Mouse (Mus musculus) kidney, adult 8-10 months (tissue): ENCODE results near the gene Fbxl17.
A peak's percentile ranks its signal among the peaks of the same experiment; 100 is the strongest.

ENCODE experiments used
- DNase-seq, 2 experiments: peaks; one replicate each; pipeline ENCODE4 v3.0.0; 2022

The Fbxl17 gene

GRCm38 (mm10) chr17:63499636-63500155 is at the start of gene Fbxl17:
Gene Fbxl17 (minus strand): TSS chr17:63500017.
- DNase-seq, result peak; percentile 52 to 61

GRCm38 (mm10) chr17:63547465-63547864 is 47.6 kb upstream of the Fbxl17 start:
- DNase-seq, result no peak

- no peak for DNase-seq
Observed at GRCm38 (mm10) chr17:63534576-63535265, 34.9 kb upstream of the Fbxl17 start.

GRCm38 (mm10) chr17:63533074-63533836 is 33.4 kb upstream of the Fbxl17 start:
- no peak for DNase-seq

GRCm38 (mm10) chr17:63529476-63529875 is 29.7 kb upstream of the Fbxl17 start:
- DNase-seq, result no peak

GRCm38 (mm10) chr17:63520691-63521090 is 20.9 kb upstream of the Fbxl17 start:
- no peak for DNase-seq

- DNase-seq, result no peak
Observed at GRCm38 (mm10) chr17:63510451-63510850, 10.6 kb upstream of the Fbxl17 start.

- no peak for DNase-seq
Observed at GRCm38 (mm10) chr17:63501091-63501490, 1.3 kb upstream of the Fbxl17 start.

GRCm38 (mm10) chr17:63500156-63500834 is 478 bp upstream of the Fbxl17 start:
- peak; percentile 84 to 86 for DNase-seq

- peak in 1 of 2 experiments; percentile 32 for DNase-seq
Observed at GRCm38 (mm10) chr17:63498717-63499635, 841 bp downstream of the Fbxl17 start.

GRCm38 (mm10) chr17:63498182-63498716 is 1.6 kb downstream of the Fbxl17 start:
- no peak for DNase-seq

GRCm38 (mm10) chr17:63497206-63497731 is 2.5 kb downstream of the Fbxl17 start:
- DNase-seq, result no peak

GRCm38 (mm10) chr17:63496153-63496552 is 3.7 kb downstream of the Fbxl17 start:
- DNase-seq, result peak in 1 of 2 experiments; percentile 23

GRCm38 (mm10) chr17:63493876-63494580 is 5.8 kb downstream of the Fbxl17 start:
- no peak for DNase-seq

- no peak for DNase-seq
Observed at GRCm38 (mm10) chr17:63493274-63493673, 6.5 kb downstream of the Fbxl17 start.

- DNase-seq, result no peak
Observed at GRCm38 (mm10) chr17:63492665-63493273, 7.0 kb downstream of the Fbxl17 start.

- DNase-seq, result peak; percentile 46 to 68
Observed at GRCm38 (mm10) chr17:63489525-63489924, 10.3 kb downstream of the Fbxl17 start.

GRCm38 (mm10) chr17:63467866-63468265 is 32.0 kb downstream of the Fbxl17 start:
- DNase-seq, result peak in 1 of 2 experiments; percentile 61

- no peak for DNase-seq
Observed at GRCm38 (mm10) chr17:63465239-63465638, 34.6 kb downstream of the Fbxl17 start.

- DNase-seq, result no peak
Observed at GRCm38 (mm10) chr17:63462512-63462911, 37.3 kb downstream of the Fbxl17 start.
